Mouse (Mus musculus) cortical plate, adult 2 months (tissue): ENCODE measurements around the gene Zyx. TPM values are rescaled to one million over a fixed set of nuclear protein-coding genes. Genes with fewer than 3 reads are reported as not detected.

ENCODE experiments used
- H3K27ac ChIP-seq: fragments of 200-500 bp; 2 replicates; pipeline ENCODE4 v1.5.1; 2012; ENCODE audit warnings: low read length, control low read depth, inconsistent platforms; ENCODE audit not compliant: insufficient read depth
- H3K4me1 ChIP-seq: fragments of 200-500 bp; 2 replicates; pipeline ENCODE4 v1.6.1; 2011; ENCODE audit warnings: low read length; ENCODE audit not compliant: control insufficient read depth, insufficient read depth
- H3K4me3 ChIP-seq: fragments of 200-500 bp; 2 replicates; pipeline ENCODE4 v1.5.1; 2011; ENCODE audit warnings: mild to moderate bottlenecking, low read length, control low read depth; ENCODE audit not compliant: insufficient read depth
- CTCF ChIP-seq: fragments of 200-500 bp; IDR thresholded peaks from 2 replicates; pipeline ENCODE4 v1.5.1; 2011; ENCODE audit warnings: mild to moderate bottlenecking, control low read depth, low read length; ENCODE audit not compliant: insufficient read depth; ENCODE audit errors: extremely low read depth
- POLR2A ChIP-seq: fragments of 200-500 bp; IDR thresholded peaks from 2 replicates; pipeline ENCODE4 v1.6.1; 2011; ENCODE audit warnings: mild to moderate bottlenecking, low read length, control low read depth; ENCODE audit not compliant: insufficient read depth; ENCODE audit errors: extremely low read depth
- polyA plus RNA-seq: library from polyadenylated mRNA; depleted of rRNA; stranded (reverse); fragments of >200 nt; gene quantifications from 2 replicates; pipeline ENCODE4 v1.2.3, GENCODE M21; 2012

Zyx gene
- polyA plus RNA-seq, 1 experiment, result 56.3 TPM

DNA sequence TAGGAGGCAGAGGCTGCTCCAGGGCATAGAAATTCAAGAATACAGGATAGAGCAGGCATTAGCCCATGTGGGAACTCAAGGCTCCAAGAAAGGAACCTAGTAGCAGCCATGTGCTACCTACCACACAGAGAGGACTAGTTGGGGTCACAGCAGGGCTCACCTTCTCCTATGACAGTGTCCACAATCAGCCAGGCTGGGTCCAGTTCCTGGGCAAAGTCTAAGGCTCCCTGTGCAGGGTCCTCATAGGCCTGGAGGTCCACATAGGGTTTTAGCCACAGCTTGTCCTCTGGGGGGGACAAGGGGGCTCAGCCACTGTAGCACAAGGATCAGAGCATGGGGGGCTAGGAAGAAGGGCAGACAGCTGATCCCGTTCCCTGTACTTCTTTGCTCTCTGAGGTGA lies 13.1 kb downstream of the Zyx start:
- TF ChIP-seq CTCF, result no peak
- TF ChIP-seq POLR2A, result no peak
- no peak overlapping the region for H3K4me3 ChIP-seq
- no peak overlapping the region for H3K27ac ChIP-seq
- H3K4me1 ChIP-seq, result no peaks in the 10 kb centered on the region

DNA sequence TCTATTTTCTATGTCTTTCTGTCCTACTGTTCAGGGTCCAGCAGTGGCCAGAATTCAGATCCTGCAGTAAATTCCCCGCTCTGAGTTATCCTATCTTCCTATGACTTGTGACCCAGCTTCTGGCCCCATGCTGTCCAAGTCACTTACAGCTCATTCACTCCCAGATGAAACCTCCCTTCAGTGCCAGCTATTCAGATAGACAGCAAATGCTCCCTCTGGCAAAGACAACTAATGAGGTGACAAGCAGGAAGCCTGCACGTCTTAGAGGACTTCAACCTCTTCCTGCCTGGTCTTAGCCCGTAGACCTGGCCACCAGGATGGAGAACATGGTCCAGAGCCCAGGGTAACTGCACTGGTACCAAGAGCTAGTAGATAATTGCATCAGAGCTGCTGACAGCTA lies 13.5 kb downstream of the Zyx start:
- Histone ChIP-seq H3K27ac (no peak overlapping the region), H3K4me1 (no peaks in the 10 kb centered on the region), H3K4me3 (no peak overlapping the region)
- TF ChIP-seq CTCF (no peak), POLR2A (no peak)

DNA sequence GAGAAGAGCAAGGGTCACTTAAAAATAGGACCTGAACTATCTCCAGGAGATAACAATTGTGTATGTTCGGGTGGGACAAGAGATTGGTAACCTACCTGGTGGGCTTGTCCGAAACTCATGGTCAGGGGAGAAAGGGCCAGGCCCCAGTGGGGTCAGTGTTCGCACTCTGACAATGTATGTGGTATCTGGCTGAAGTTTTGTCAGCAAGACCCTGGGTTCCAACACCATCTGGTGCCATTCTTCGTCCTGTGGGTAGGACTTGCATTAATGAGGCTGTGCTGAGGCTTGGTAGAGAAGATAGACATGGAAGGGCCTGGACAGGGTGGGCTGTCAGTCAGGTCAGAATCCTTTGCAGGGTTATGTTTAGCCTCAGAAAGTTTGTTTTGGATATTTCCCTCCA lies 14.6 kb downstream of the Zyx start:
- H3K27ac ChIP-seq, result no peak overlapping the region
- no peak for TF ChIP-seq CTCF
- TF ChIP-seq POLR2A, result no peak
- H3K4me3 ChIP-seq, result no peak overlapping the region
- H3K4me1 ChIP-seq, result no peaks in the 10 kb centered on the region

DNA sequence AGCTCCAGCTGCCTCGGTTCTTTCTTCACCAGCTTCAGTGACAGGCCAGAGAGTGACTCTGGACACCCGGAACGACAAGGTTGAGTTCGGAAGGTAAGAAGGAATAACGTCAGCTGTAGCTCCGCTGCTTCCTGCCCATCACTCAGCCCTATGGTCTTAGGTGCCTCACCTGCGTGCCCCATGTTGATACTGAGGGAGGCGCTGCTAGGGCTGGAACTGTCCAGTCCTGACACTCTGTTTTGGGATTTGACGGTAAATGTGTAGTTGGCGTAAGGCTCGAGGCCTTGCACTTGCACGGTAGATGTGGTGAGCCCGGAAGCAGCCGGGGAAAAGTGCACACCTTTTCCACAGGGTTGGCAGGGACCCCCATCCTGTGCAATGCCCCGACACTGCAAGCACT lies 15.2 kb downstream of the Zyx start:
- H3K27ac ChIP-seq, result no peak overlapping the region

DNA sequence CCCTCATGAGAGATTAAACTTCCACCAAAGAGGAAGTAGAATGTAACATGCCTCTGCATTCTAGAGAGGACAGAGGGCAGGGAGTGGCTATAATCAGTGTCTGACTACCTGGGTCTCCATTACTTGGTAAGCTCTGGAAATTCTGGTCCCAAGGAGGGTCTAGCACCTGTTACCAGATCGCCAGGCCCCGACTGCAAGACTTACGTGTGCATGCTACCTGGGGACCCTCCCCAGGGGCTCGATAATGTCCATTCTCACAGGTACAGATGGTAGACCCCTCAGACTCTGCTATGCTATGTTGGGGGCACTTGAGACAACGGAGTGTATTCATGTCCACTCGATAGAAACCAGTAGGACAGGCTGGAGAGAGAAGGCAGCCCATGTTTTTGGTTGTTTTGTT lies 15.8 kb downstream of the Zyx start:
- TF ChIP-seq POLR2A (no peak), CTCF (no peak)
- Histone ChIP-seq H3K27ac (no peak overlapping the region), H3K4me3 (no peak overlapping the region), H3K4me1 (no peaks in the 10 kb centered on the region)

More for the DNA sequence above, 15.2 kb downstream of the Zyx start:
- no peaks in the 10 kb centered on the region for H3K4me1 ChIP-seq
- TF ChIP-seq POLR2A (no peak), CTCF (no peak)
- H3K4me3 ChIP-seq, result no peak overlapping the region

DNA sequence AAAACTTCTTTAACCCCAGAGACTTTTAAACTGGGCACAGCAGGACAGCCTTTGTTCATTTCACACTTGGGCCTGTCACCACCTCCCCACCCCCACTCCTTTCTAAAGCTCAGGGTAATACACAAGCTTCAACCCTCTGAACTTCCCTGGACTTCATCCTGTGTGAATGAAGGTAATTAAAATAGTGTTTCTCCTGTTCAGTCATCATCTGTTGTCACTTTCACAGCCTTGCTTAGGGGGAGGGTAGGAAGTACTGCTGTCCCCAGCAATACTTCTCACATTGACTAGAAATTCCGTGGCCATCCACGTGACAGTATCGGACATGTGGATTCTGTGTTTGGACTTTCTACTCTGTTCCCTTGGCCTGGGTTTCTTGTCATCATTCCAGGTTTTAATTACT lies 20.4 kb downstream of the Zyx start:
- Histone ChIP-seq H3K27ac (no peak overlapping the region), H3K4me1 (no peaks in the 10 kb centered on the region; the same call in 1 of the 2 replicates), H3K4me3 (no peak overlapping the region)
- TF ChIP-seq CTCF (no peak), POLR2A (no peak)

DNA sequence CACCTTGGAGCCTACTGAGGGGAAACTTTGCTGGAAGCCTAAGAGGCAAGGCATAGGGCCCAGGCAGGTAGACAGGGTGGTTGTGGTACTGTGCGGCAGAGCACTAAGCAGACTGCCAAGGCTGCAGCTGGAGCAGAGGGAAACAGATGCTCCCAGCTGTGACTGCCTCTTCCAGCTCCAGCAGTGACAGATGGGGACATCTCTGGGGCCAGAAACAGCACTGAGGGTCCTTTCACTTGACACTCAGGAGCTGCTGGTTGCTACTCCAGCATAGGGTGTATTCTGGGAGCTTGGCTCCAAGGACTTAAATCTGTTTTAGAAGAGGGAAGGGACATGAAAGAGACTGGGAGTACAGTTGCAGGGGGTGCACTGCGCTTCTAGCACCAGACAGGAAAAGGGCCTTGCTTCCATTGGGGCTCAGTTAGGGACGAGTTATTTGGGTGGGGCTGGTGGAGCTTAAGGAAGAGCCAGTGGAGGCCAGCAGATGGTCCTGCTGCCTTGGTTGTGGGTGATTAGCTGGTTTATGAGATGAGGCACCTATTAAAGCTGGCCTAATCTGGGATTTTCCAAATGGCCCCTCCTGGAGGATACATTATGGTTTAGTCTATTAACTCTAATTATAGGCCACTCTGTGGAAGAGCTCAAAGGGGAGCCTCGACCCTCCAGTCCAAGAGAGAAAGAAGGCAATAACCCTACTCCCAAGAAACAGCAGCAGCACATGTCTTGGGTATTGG lies 21.4 kb downstream of the Zyx start:
- Histone ChIP-seq H3K4me1 (no peaks in the 10 kb centered on the region; the same call in 1 of the 2 replicates), H3K4me3 (no peak overlapping the region), H3K27ac (no peak overlapping the region)
- TF ChIP-seq CTCF (no peak), POLR2A (no peak)

DNA sequence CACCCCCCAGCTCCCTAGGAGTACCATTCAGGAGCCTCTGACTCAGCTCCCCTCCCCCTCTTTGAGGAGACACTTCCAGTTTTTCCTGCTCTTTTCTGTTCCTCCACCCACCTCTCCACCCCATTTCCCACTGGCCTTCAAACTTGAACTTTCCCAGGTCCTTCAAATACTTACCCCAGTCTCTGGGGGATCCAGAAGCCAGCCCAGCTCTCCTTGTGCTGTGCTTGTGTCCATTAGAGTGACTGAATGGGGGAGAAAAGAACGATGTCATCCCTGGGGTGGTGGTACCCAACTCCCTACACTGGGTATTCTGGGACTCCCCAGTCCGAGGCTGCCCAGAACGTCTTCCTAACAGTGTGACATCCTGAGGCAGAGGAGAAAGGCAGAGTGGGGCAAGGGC lies 22.6 kb downstream of the Zyx start:
- Histone ChIP-seq H3K4me3 (no peak overlapping the region), H3K4me1 (no peaks in the 10 kb centered on the region; the same call in 1 of the 2 replicates), H3K27ac (no peak overlapping the region)
- TF ChIP-seq CTCF (no peak), POLR2A (no peak)

DNA sequence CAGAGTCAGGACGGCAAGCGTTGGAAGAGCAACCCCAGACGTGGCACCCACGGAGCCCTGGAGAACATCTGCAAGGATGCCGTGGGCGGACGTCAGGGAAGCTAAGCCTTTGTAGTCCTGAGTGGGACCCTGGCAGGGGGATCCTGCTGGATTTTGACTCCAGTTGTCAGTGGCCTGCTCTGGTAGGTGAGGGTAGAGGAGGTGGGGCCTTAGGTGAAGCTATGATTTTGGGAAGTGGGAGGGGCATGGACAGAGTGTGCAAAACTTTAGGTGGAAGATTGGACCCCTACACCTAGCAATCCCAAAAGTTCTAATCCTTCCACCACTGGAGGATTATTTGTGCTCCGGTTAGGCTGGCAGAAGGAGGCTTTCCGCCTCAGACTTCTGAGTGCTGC lies 23.0 kb downstream of the Zyx start:
- Histone ChIP-seq H3K4me3 (no peak overlapping the region), H3K27ac (no peak overlapping the region), H3K4me1 (no peaks in the 10 kb centered on the region; the same call in 1 of the 2 replicates)
- no peak for TF ChIP-seq CTCF
- TF ChIP-seq POLR2A, result no peak

DNA sequence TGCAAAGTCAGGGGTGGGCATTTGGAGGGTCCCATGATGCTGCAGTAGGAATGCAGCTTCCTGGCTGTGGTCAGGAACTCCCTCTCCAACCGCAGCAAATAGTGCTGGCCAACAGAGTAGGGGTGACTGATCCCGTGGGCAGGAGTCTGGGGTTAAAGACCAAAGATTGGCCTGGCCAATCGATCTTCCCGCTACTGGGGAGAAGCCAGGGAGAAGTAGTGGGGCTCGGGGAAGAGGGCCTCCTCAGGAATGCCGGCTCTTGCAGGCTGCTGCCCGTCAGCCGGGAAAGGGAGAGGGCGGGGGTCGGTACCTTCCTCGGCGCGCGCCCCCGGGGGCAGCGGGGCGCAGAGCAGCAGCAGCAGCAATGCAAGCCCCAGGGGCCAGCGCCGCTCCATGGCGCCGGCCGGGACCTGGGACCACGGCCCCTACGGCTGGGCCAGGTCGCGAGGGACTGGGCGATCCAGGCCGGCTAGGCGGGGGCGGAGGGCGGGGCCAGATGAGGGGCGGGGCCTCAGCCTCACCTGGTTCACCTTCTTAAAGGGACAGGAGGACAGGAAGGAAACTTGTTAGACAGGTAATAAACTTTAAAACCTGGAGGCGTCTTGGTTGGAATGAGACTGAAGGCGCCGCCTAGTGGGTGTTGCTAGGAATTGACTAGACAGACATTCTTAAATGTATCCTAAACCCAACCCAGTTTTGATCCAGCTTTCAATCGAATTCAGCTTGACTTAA lies 23.6 kb downstream of the Zyx start, which contains the start of gene Epha1:
Gene Epha1 (minus strand): TSS at position 453 of the 732 bp plus-strand sequence.
- Histone ChIP-seq H3K27ac (no peak within 1 kb of the TSS), H3K4me1 (no peaks in the 10 kb centered on the region; the same call in 1 of the 2 replicates), H3K4me3 (0 out of 2 replicates have a peak within 1 kb of the TSS, but pooled peaks have one; percentile 4)
- peak; percentile 42; the same call in 1 of the 2 replicates for TF ChIP-seq CTCF
- no peak for TF ChIP-seq POLR2A
